Mouse (Mus musculus) heart, postnatal 0 days (tissue): ENCODE data around the gene Xylt1. TPM values are rescaled to one million over a fixed set of nuclear protein-coding genes. Genes with fewer than 3 reads are reported as not detected.

ENCODE experiments used
- ATAC-seq: fragments of 200-750 bp; cut with Nextera tagmentation; 2 replicates; pipeline ENCODE4 v1.8.0; 2017; ENCODE audit warnings: low read depth, moderate number of reproducible peaks, moderate library complexity; ENCODE audit not compliant: insufficient read depth
- DNase-seq: peaks from one replicate; pipeline ENCODE4 v3.0.0-alpha.2; 2016; ENCODE audit warnings: low spot score
- H3K27ac ChIP-seq: fragments of 300-500 bp; sonication (generic); 2 replicates; pipeline ENCODE4 v1.5.1; 2014; ENCODE audit warnings: low read depth, mild to moderate bottlenecking
- H3K27me3 ChIP-seq: fragments of 300-500 bp; sonication (generic); 2 replicates; pipeline ENCODE4 v1.6.1; 2014; ENCODE audit warnings: low read length, mixed read lengths; ENCODE audit not compliant: control insufficient read depth, insufficient read depth
- H3K36me3 ChIP-seq: fragments of 300-500 bp; sonication (generic); replicated peaks from 2 replicates; pipeline ENCODE4 v1.6.1; 2014; ENCODE audit warnings: low read length, mixed read lengths; ENCODE audit not compliant: control insufficient read depth, insufficient read depth
- H3K4me1 ChIP-seq: fragments of 300-500 bp; sonication (generic); 2 replicates; pipeline ENCODE4 v1.6.1; 2014; ENCODE audit warnings: antibody characterized with exemption; ENCODE audit not compliant: control insufficient read depth, insufficient read depth
- H3K4me2 ChIP-seq: fragments of 300-500 bp; sonication (generic); 2 replicates; pipeline ENCODE4 v1.6.1; 2014; ENCODE audit warnings: low read depth, mild to moderate bottlenecking, low read length, moderate library complexity
- H3K4me3 ChIP-seq: fragments of 300-500 bp; sonication (generic); 2 replicates; pipeline ENCODE4 v1.5.1; 2014; ENCODE audit warnings: low read depth, low read length
- H3K9ac ChIP-seq: fragments of 300-500 bp; sonication (generic); replicated peaks from 2 replicates; pipeline ENCODE4 v1.6.1; 2014; ENCODE audit warnings: low read depth, low read length, mixed read lengths
- H3K9me3 ChIP-seq: fragments of 300-500 bp; sonication (generic); replicated peaks from 2 replicates; pipeline ENCODE4 v1.6.1; 2016; ENCODE audit warnings: low read length; ENCODE audit not compliant: control insufficient read depth
- CTCF ChIP-seq: IDR thresholded peaks from 2 replicates; pipeline ENCODE4 v1.5.1; 2016; ENCODE audit warnings: antibody characterized with exemption, control low read depth, low read depth
- EP300 ChIP-seq: IDR thresholded peaks from 2 replicates; pipeline ENCODE4 v1.6.1; 2016; ENCODE audit warnings: antibody characterized with exemption, low read depth
- WGBS: fragments of 180-500 bp; shearing (Covaris S2); extraction: QIAGEN DNeasy Blood & Tissue Kit; methylation state at CpG from one replicate; pipeline ENCODE4 v1.1.7; 2014; 5-methylcytosine and 5-hydroxymethylcytosine counted together
- polyA plus RNA-seq: library from polyadenylated mRNA; unstranded; fragments of >200 nt; fragmentation: Nextera tagmentation; extraction: Ambion mirVana; gene quantifications from 2 replicates; pipeline ENCODE4 v1.2.1, GENCODE M21; 2015
- total RNA-seq: library from RNA; depleted of rRNA; stranded (reverse); fragments of >200 nt; gene quantifications from 2 replicates; pipeline ENCODE4 v1.2.3, GENCODE M21; 2014; ENCODE audit warnings: low replicate concordance

Xylt1 gene
- total and polyA plus RNA-seq, 2 experiments from 2014 or later: 0.36 to 8.9 TPM

DNA sequence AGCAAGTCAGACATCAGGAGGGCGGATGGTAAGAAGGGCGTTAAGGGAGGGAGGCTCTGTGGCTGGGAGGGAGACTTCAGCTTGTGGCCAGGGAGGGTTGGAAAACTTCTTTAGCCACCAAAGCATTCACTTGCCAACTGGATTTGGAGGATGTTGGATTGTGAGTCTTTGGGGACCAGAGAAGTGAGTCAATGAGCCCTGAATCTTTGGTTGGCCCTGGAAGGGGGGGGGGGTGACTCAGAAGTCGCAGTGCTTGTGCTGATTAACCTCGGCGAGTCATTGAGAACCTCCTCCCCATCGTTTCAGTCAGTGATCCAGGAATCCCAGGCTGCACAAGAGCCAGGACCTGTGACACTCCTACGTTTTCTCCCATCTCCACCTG, 752 bp upstream of the Xylt1 start:
- Histone ChIP-seq H3K4me2 (peak overlapping the region; percentile 95), H3K4me1 (no peaks in the 10 kb centered on the region), H3K27me3 (peaks cover 15% of the 10 kb centered on the region), H3K27ac (no peak overlapping the region), H3K9me3 (no peaks in the 10 kb centered on the region), H3K36me3 (no peaks in the 10 kb centered on the region), H3K4me3 (peak overlapping the region; percentile 90), H3K9ac (no peak overlapping the region)
- no peak for DNase-seq
- TF ChIP-seq CTCF (no peak), EP300 (no peak)
- no peak for ATAC-seq
- 5% methylated on average over 7 of the region's 7 CpGs for WGBS

- peaks cover 15% of the 10 kb centered on the region for H3K27me3 ChIP-seq
- peak overlapping the region; percentile 66 for H3K9ac ChIP-seq
- no peaks in the 10 kb centered on the region for H3K36me3 ChIP-seq
- ATAC-seq (peak; percentile 45), DNase-seq (peak; percentile 53)
- no peaks in the 10 kb centered on the region for H3K4me1 ChIP-seq
- peak overlapping the region; percentile 90 for H3K4me3 ChIP-seq
- TF ChIP-seq CTCF (no peak), EP300 (no peak)
- WGBS: under 1% methylated on average over 52 of the region's 64 CpGs
- no peaks in the 10 kb centered on the region for H3K9me3 ChIP-seq
- peak overlapping the region; percentile 61; the same call in 1 of the 2 replicates for H3K27ac ChIP-seq
- H3K4me2 ChIP-seq: peak overlapping the region; percentile 95
These were observed 606 bp downstream of the Xylt1 start for GRCm38 (mm10) chr7:117381188-117381981.

DNA sequence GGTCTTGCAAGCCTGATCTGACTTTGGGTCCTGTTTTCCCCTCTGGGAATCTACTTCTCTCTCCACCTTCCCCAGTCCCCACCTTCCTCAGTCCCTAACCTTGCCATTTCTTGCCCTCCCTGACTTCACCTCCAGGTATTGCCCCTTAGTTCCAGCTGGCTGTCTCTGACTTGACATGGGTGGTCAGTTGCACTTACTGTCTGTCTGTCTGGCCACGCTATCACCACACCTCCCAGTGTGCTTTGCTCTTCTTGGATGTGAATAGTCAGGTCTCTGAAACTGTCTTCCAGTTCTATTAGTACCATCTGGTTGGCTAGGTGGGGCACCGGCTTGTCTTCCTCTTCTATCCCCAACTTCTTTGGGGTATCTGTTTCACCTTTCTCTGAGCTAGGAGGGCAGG, 1.2 kb downstream of the Xylt1 start:
- ATAC-seq: no peak
- peak overlapping the region; percentile 66 for H3K9ac ChIP-seq
- H3K36me3 ChIP-seq: no peaks in the 10 kb centered on the region
- peaks cover 15% of the 10 kb centered on the region for H3K27me3 ChIP-seq
- DNase-seq: no peak
- H3K27ac ChIP-seq: no peak overlapping the region
- H3K9me3 ChIP-seq: no peaks in the 10 kb centered on the region
- peak overlapping the region; percentile 90 for H3K4me3 ChIP-seq
- TF ChIP-seq CTCF (no peak), EP300 (no peak)
- no peaks in the 10 kb centered on the region for H3K4me1 ChIP-seq
- WGBS: 26% methylated on average over 2 of the region's 2 CpGs
- peak overlapping the region; percentile 95 for H3K4me2 ChIP-seq

DNA sequence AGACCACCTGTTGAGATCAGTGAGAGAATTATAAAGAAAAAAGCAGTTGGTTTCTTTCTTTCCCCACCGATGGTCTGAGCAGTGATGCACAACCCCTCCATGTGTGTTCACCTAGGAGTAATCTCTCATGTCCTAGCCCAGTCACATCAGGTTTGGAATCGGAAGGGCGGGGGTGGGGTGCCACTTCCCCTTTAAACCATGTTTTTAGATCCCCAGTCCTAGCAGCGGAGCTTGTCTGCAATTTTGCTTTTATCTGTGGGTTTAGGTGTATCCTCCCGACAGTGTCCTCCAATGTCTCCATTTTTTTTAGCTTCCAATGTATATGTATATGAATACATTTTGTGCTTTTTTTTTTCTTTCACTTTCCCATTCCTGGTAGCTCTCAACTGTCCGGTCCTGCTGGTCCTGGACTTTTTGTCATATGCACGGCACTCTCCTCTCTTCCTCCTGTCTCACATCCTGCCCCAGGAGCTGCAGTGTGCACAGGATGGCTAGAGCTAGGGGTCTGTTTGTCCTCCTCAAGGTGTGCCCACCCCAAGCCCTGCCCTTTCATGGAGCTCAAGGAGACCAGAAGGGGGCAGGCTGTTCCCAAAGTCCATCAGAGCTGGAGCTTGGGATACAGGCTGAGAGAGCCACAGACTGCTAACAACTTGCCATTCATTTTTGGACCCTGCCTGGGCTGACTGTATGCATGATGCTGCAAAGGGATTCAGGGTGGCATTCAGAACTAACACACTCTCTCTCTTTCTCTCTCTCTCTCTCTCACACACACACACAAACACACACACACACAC, 2.6 kb downstream of the Xylt1 start:
- Histone ChIP-seq H3K4me2 (peak overlapping the region; percentile 95), H3K36me3 (no peaks in the 10 kb centered on the region), H3K9ac (no peak overlapping the region), H3K9me3 (no peaks in the 10 kb centered on the region), H3K27ac (no peak overlapping the region), H3K4me3 (no peak overlapping the region), H3K4me1 (no peaks in the 10 kb centered on the region), H3K27me3 (peaks cover 9% of the 10 kb centered on the region)
- no peak for DNase-seq
- WGBS: 68% methylated on average over 7 of the region's 7 CpGs
- TF ChIP-seq EP300 (no peak), CTCF (peak; percentile 63)
- no peak for ATAC-seq

DNA sequence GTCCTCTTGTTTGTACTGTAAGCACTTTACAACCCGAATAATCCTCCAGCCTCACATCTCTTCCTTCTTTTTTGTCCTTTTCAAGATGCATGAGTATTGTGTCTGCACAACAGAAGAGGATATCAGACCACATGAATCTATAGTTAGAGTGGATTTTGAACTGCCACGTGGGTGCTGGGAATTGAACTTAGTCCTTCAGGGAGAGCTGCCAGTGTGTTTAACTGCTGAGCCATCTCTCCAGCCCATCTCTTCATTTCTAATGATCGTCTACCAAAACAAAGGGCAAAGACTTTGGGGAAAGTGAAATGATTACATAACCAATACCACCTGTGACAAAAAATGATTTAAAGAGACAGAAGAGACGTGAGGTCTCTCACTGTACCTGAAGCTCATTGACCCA, 5.6 kb downstream of the Xylt1 start:
- Histone ChIP-seq H3K4me1 (no peaks in the 10 kb centered on the region), H3K36me3 (no peaks in the 10 kb centered on the region), H3K27me3 (peaks cover 8% of the 10 kb centered on the region), H3K27ac (no peak overlapping the region), H3K4me2 (no peak overlapping the region), H3K9ac (no peak overlapping the region), H3K9me3 (no peaks in the 10 kb centered on the region), H3K4me3 (no peak overlapping the region)
- no peak for TF ChIP-seq CTCF
- TF ChIP-seq EP300: no peak
- WGBS: 76% methylated on average over 4 of the region's 4 CpGs
- DNase-seq: no peak
- no peak for ATAC-seq
